Mouse (Mus musculus) layer of hippocampus, adult 11-12 months (tissue): ENCODE data around the gene Fbxl16.
"Not testable (repeated sequence)": the region's sequence is repeated elsewhere in the genome, so short reads cannot be mapped to it uniquely, and the experiment has no call there.

Experiments used
- DNase-seq: peaks from one replicate; pipeline ENCODE4 v3.0.0; 2022; ENCODE audit warnings: low spot score

Fbxl16 gene

GRCm38 (mm10) chr17:25795609-25796092 lies 13.2 kb upstream of the Fbxl16 start, which contains the start of gene AC134908.4:
Gene AC134908.4, minus strand, starts transcription at chr17:25795659.
- peak; percentile 82 for DNase-seq

GRCm38 (mm10) chr17:25796211-25796771 lies 12.6 kb upstream of the Fbxl16 start:
- no peak for DNase-seq

GRCm38 (mm10) chr17:25796951-25797369 lies 11.9 kb upstream of the Fbxl16 start, which contains the start of gene Metrn:
Gene Metrn, minus strand, starts transcription at chr17:25797136.
- DNase-seq, result peak; percentile 79

- peak; percentile 83 for DNase-seq
Observed at GRCm38 (mm10) chr17:25801029-25801428, 7.9 kb upstream of the Fbxl16 start.

GRCm38 (mm10) chr17:25802825-25803517 lies 5.9 kb upstream of the Fbxl16 start:
- DNase-seq, result peak; percentile 89

GRCm38 (mm10) chr17:25806507-25806906 lies 2.4 kb upstream of the Fbxl16 start:
- DNase-seq, result no peak

- not testable (repeated sequence) for DNase-seq
Observed at GRCm38 (mm10) chr17:25807452-25807851, 1.4 kb upstream of the Fbxl16 start.

GRCm38 (mm10) chr17:25808028-25808427 lies 857 bp upstream of the Fbxl16 start:
- no peak for DNase-seq

GRCm38 (mm10) chr17:25809606-25810340 lies 888 bp downstream of the Fbxl16 start:
- DNase-seq, result no peak

GRCm38 (mm10) chr17:25810890-25811289 lies 2.0 kb downstream of the Fbxl16 start:
- DNase-seq, result no peak

- peak; percentile 81 for DNase-seq
Observed at GRCm38 (mm10) chr17:25813471-25813870, 4.6 kb downstream of the Fbxl16 start.

GRCm38 (mm10) chr17:25817662-25818061 lies 8.8 kb downstream of the Fbxl16 start:
- DNase-seq, result no peak

GRCm38 (mm10) chr17:25818851-25819780 lies 10.2 kb downstream of the Fbxl16 start:
- DNase-seq, result no peak

GRCm38 (mm10) chr17:25823452-25823851 lies 14.6 kb downstream of the Fbxl16 start, which contains the start of gene Wdr24:
Gene Wdr24, plus strand, starts transcription at chr17:25823627.
- DNase-seq, result peak; percentile 86

GRCm38 (mm10) chr17:25824362-25825142 lies 15.7 kb downstream of the Fbxl16 start:
- DNase-seq, result no peak

- no peak for DNase-seq
Observed at GRCm38 (mm10) chr17:25825311-25825710, 16.4 kb downstream of the Fbxl16 start.

- no peak for DNase-seq
Observed at GRCm38 (mm10) chr17:25825984-25826570, 17.2 kb downstream of the Fbxl16 start.

GRCm38 (mm10) chr17:25827011-25827410 lies 18.1 kb downstream of the Fbxl16 start:
- DNase-seq, result no peak

GRCm38 (mm10) chr17:25827546-25828222 lies 18.8 kb downstream of the Fbxl16 start:
- no peak for DNase-seq

- DNase-seq, result no peak
Observed at GRCm38 (mm10) chr17:25828223-25828594, 19.3 kb downstream of the Fbxl16 start.
